Mouse (Mus musculus) forebrain, embryonic 16.5 days (tissue): ENCODE results near the gene Dnmbp. TPM values are rescaled to one million over a fixed set of nuclear protein-coding genes. Genes with fewer than 3 reads are reported as not detected.

Experiments
- ATAC-seq: fragments of 200-750 bp; cut with Nextera tagmentation; 2 replicates; pipeline ENCODE4 v1.8.0; 2017; ENCODE audit warnings: mild to moderate bottlenecking, moderate library complexity
- H3K27ac ChIP-seq: fragments of 300-500 bp; sonication (generic); 2 replicates; pipeline ENCODE4 v1.5.1; 2014; ENCODE audit warnings: low read length, control low read depth
- H3K27me3 ChIP-seq: fragments of 300-500 bp; sonication (generic); replicated peaks from 2 replicates; pipeline ENCODE4 v1.6.1; 2014; ENCODE audit warnings: low read length; ENCODE audit not compliant: control insufficient read depth, insufficient read depth
- H3K36me3 ChIP-seq: fragments of 300-500 bp; sonication (generic); 2 replicates; pipeline ENCODE4 v1.6.1; 2014; ENCODE audit not compliant: control insufficient read depth, insufficient read depth
- H3K4me1 ChIP-seq: fragments of 300-500 bp; sonication (generic); replicated peaks from 2 replicates; pipeline ENCODE4 v1.6.1; 2014; ENCODE audit warnings: low read length; ENCODE audit not compliant: control insufficient read depth, insufficient read depth
- H3K4me2 ChIP-seq: fragments of 300-500 bp; sonication (generic); 2 replicates; pipeline ENCODE4 v1.6.1; 2014; ENCODE audit warnings: mild to moderate bottlenecking, low read length, control low read depth
- H3K4me3 ChIP-seq: fragments of 300-500 bp; sonication (generic); replicated peaks from 2 replicates; pipeline ENCODE4 v1.5.1; 2014; ENCODE audit warnings: mild to moderate bottlenecking, low read length, control low read depth
- H3K9ac ChIP-seq: fragments of 300-500 bp; sonication (generic); replicated peaks from 2 replicates; pipeline ENCODE4 v1.6.1; 2014; ENCODE audit warnings: low read depth, low read length, control low read depth
- H3K9me3 ChIP-seq: fragments of 300-500 bp; sonication (generic); 2 replicates; pipeline ENCODE4 v1.6.1; 2016; ENCODE audit warnings: low read length; ENCODE audit not compliant: control insufficient read depth
- WGBS: fragments of 180-500 bp; shearing (Covaris S2); extraction: QIAGEN DNeasy Blood & Tissue Kit; methylation state at CpG from one replicate; pipeline ENCODE4 v1.1.7; 2014; 5-methylcytosine and 5-hydroxymethylcytosine counted together
- polyA plus RNA-seq: library from polyadenylated mRNA; unstranded; fragments of >200 nt; fragmentation: Nextera tagmentation; extraction: Ambion mirVana; gene quantifications from 2 replicates; pipeline ENCODE4 v1.2.1, GENCODE M21; 2015

The Dnmbp gene
- polyA plus RNA-seq, 1 experiment from 2014 or later, result 7.3 TPM

GRCm38 (mm10) chr19:43878111-43879092 lies 61.6 kb downstream of the Dnmbp start:
- Histone ChIP-seq H3K4me2 (peak overlapping the region; percentile 86), H3K36me3 (no peaks in the 10 kb centered on the region), H3K9ac (peak overlapping the region; percentile 74), H3K9me3 (no peaks in the 10 kb centered on the region; the same call in 1 of the 2 replicates), H3K27me3 (no peaks in the 10 kb centered on the region), H3K4me3 (peak overlapping the region; percentile 72), H3K27ac (peak overlapping the region; percentile 71), H3K4me1 (peaks cover 38% of the 10 kb centered on the region)
- 4% methylated on average over 17 of the region's 17 CpGs for WGBS
- ATAC-seq, result no peak

DNA sequence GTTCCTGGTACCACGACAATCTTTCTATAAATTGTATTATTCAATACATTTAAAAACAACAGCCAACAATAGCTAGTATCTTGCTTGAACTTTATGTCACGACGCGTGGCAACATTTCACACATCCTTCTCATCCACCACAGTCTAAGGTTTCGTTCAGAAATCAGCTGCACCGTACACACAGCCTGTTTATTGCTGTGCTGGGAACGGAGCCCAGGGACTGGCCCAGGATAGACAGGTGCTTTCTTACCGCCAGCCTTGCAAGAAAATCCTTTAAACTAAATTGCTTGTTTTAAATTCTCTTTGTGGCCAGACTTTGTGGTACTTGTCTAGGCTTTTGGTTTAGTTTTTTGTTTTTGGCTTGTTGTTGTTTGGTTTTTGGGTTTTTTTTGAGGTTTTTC lies 62.6 kb downstream of the Dnmbp start:
- H3K9ac ChIP-seq, result no peak overlapping the region
- no peak overlapping the region for H3K4me3 ChIP-seq
- H3K27ac ChIP-seq, result no peak overlapping the region
- no peaks in the 10 kb centered on the region for H3K27me3 ChIP-seq
- ATAC-seq, result no peak
- no peaks in the 10 kb centered on the region; the same call in 1 of the 2 replicates for H3K36me3 ChIP-seq
- H3K4me1 ChIP-seq, result peaks cover 31% of the 10 kb centered on the region
- H3K9me3 ChIP-seq, result no peaks in the 10 kb centered on the region; the same call in 1 of the 2 replicates
- H3K4me2 ChIP-seq, result no peak overlapping the region
- WGBS, result 60% methylated on average over 8 of the region's 8 CpGs

- Histone ChIP-seq H3K4me1 (peaks cover 31% of the 10 kb centered on the region), H3K27me3 (no peaks in the 10 kb centered on the region), H3K36me3 (no peaks in the 10 kb centered on the region; the same call in 1 of the 2 replicates), H3K4me2 (no peak overlapping the region), H3K9ac (0 out of 2 replicates have a peak overlapping the region, but pooled peaks have one; percentile 5), H3K9me3 (no peaks in the 10 kb centered on the region), H3K4me3 (no peak overlapping the region), H3K27ac (no peak overlapping the region)
- ATAC-seq, result no peak
- 7% methylated on average over 2 of the region's 2 CpGs for WGBS
These were observed 64.0 kb downstream of the Dnmbp start for GRCm38 (mm10) chr19:43875996-43876395.

GRCm38 (mm10) chr19:43874351-43874750 lies 65.6 kb downstream of the Dnmbp start:
- no peak overlapping the region for H3K27ac ChIP-seq
- H3K4me2 ChIP-seq, result no peak overlapping the region
- WGBS, result 91% methylated on average over 11 of the region's 11 CpGs
- ATAC-seq, result no peak
- H3K36me3 ChIP-seq, result peaks cover 6% of the 10 kb centered on the region
- H3K4me3 ChIP-seq, result no peak overlapping the region
- no peaks in the 10 kb centered on the region for H3K9me3 ChIP-seq
- H3K9ac ChIP-seq, result no peak overlapping the region
- H3K4me1 ChIP-seq, result peaks cover 23% of the 10 kb centered on the region
- no peaks in the 10 kb centered on the region for H3K27me3 ChIP-seq

- no peak for ATAC-seq
- no peak overlapping the region for H3K9ac ChIP-seq
- no peak overlapping the region for H3K4me2 ChIP-seq
- H3K9me3 ChIP-seq, result no peaks in the 10 kb centered on the region
- WGBS, result 92% methylated on average over 4 of the region's 4 CpGs
- no peak overlapping the region for H3K4me3 ChIP-seq
- H3K27ac ChIP-seq, result no peak overlapping the region
- no peaks in the 10 kb centered on the region for H3K4me1 ChIP-seq
- no peaks in the 10 kb centered on the region for H3K27me3 ChIP-seq
- peaks cover 11% of the 10 kb centered on the region for H3K36me3 ChIP-seq
These were observed 69.6 kb downstream of the Dnmbp start for GRCm38 (mm10) chr19:43870418-43870817.

GRCm38 (mm10) chr19:43857347-43857746 lies 82.6 kb downstream of the Dnmbp start:
- Histone ChIP-seq H3K9ac (no peak overlapping the region), H3K27ac (no peak overlapping the region), H3K27me3 (no peaks in the 10 kb centered on the region), H3K4me1 (no peaks in the 10 kb centered on the region), H3K4me3 (no peak overlapping the region), H3K9me3 (peaks cover 7% of the 10 kb centered on the region; the same call in 1 of the 2 replicates), H3K4me2 (no peak overlapping the region), H3K36me3 (peaks cover 7% of the 10 kb centered on the region)
- ATAC-seq, result no peak
- WGBS, result 83% methylated on average over 6 of the region's 6 CpGs

DNA sequence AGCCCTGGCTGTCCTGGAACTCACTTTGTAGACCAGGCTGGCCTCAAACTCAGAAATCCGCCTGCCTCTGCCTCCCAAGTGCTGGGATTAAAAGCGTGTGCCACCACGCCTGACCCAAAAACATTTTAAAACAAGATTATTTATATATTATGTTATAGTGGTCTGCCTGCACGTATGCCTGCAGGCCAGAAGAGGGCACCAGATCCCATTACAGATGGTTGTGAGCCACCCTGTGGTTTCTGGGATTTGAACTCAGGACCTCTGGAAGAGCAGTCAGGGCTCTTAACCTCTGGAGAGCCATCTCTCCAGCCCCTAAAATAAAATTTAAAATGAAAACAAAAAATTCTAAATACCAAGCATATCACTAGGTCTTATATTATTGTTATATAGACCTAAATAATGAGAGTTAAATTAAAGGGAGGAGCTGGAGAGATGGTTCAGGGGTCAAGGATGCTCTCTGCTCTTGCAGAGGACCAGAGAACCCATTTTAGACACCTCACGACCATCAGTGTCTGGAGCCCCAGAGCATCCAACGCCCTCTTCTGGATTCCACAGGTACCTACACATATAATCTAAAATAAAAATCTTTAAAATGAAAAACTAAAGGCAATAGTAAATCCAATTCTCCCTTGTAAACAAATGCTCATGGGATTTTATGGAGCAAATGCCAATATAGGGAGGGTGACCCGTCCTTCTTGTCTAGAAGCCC lies 87.0 kb downstream of the Dnmbp start:
- no peaks in the 10 kb centered on the region for H3K9me3 ChIP-seq
- WGBS, result 84% methylated on average over 7 of the region's 7 CpGs
- H3K4me3 ChIP-seq, result no peak overlapping the region
- peaks cover 6% of the 10 kb centered on the region for H3K36me3 ChIP-seq
- no peaks in the 10 kb centered on the region for H3K4me1 ChIP-seq
- no peak overlapping the region for H3K4me2 ChIP-seq
- H3K27ac ChIP-seq, result no peak overlapping the region
- no peak for ATAC-seq
- H3K9ac ChIP-seq, result no peak overlapping the region
- no peaks in the 10 kb centered on the region for H3K27me3 ChIP-seq

GRCm38 (mm10) chr19:43851996-43852630 lies 87.9 kb downstream of the Dnmbp start:
- H3K9me3 ChIP-seq, result no peaks in the 10 kb centered on the region
- H3K36me3 ChIP-seq, result peaks cover 6% of the 10 kb centered on the region
- 82% methylated on average over 21 of the region's 21 CpGs for WGBS
- no peak overlapping the region for H3K4me2 ChIP-seq
- no peak overlapping the region for H3K9ac ChIP-seq
- no peaks in the 10 kb centered on the region for H3K4me1 ChIP-seq
- no peak overlapping the region for H3K4me3 ChIP-seq
- no peak overlapping the region for H3K27ac ChIP-seq
- H3K27me3 ChIP-seq, result no peaks in the 10 kb centered on the region
- no peak for ATAC-seq

DNA sequence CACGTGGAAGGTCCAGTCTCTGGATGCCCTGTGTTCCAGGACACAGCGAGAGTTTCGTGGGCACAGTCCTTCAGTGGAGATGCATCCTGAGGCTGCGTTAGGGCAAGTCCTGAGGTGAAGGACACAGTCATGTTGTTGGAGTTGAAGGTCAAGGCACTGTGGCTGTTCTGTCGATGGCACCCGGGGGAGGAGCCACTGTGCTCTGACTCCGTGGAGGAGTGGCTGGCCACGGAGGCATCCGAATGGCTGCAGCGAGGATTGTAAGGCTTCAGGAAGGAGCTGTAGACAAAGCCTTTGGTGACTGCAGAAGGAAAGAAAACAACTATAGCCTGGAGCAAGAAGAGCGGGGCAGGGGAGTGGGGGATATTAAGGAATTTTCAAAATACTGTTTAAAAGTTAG lies 90.0 kb downstream of the Dnmbp start:
- Histone ChIP-seq H3K36me3 (peaks cover 6% of the 10 kb centered on the region), H3K9me3 (no peaks in the 10 kb centered on the region), H3K27me3 (no peaks in the 10 kb centered on the region), H3K4me1 (no peaks in the 10 kb centered on the region), H3K4me3 (no peak overlapping the region), H3K9ac (no peak overlapping the region), H3K4me2 (no peak overlapping the region), H3K27ac (no peak overlapping the region)
- 94% methylated on average over 11 of the region's 11 CpGs for WGBS
- no peak for ATAC-seq
